Mouse (Mus musculus) hindbrain, embryonic 11.5 days (tissue): ENCODE data around the gene Dynlrb2. TPM values are rescaled to one million over a fixed set of nuclear protein-coding genes. Genes with fewer than 3 reads are reported as not detected.

Experiments used
- ATAC-seq: fragments of 200-750 bp; cut with Nextera tagmentation; 2 replicates; pipeline ENCODE4 v1.8.0; 2017; ENCODE audit warnings: mild to moderate bottlenecking, moderate TSS enrichment, moderate library complexity; ENCODE audit not compliant: low FRiP score
- DNase-seq: peaks from one replicate; pipeline ENCODE4 v3.0.0-alpha.2; 2015; ENCODE audit warnings: low spot score
- H3K27ac ChIP-seq: fragments of 300-500 bp; sonication (generic); 2 replicates; pipeline ENCODE4 v1.5.1; 2014; ENCODE audit warnings: mild to moderate bottlenecking, low read depth, low read length
- H3K27me3 ChIP-seq: fragments of 300-500 bp; sonication (generic); 2 replicates; pipeline ENCODE4 v1.6.1; 2014; ENCODE audit warnings: mild to moderate bottlenecking, low read length, moderate library complexity, mixed read lengths; ENCODE audit not compliant: control insufficient read depth, insufficient read depth
- H3K36me3 ChIP-seq: fragments of 300-500 bp; sonication (generic); 2 replicates; pipeline ENCODE4 v1.6.1; 2014; ENCODE audit warnings: mild to moderate bottlenecking, low read length, moderate library complexity, mixed read lengths; ENCODE audit not compliant: control insufficient read depth, insufficient read depth
- H3K4me1 ChIP-seq: fragments of 300-500 bp; sonication (generic); replicated peaks from 2 replicates; pipeline ENCODE4 v1.6.1; 2014; ENCODE audit warnings: low read length, mixed read lengths; ENCODE audit not compliant: control insufficient read depth, insufficient read depth
- H3K4me2 ChIP-seq: fragments of 300-500 bp; sonication (generic); replicated peaks from 2 replicates; pipeline ENCODE4 v1.6.1; 2014; ENCODE audit warnings: mild to moderate bottlenecking, low read depth, low read length
- H3K4me3 ChIP-seq: fragments of 300-500 bp; sonication (generic); 2 replicates; pipeline ENCODE4 v1.5.1; 2014; ENCODE audit warnings: low read depth, low read length
- H3K9ac ChIP-seq: fragments of 300-500 bp; sonication (generic); 2 replicates; pipeline ENCODE4 v1.6.1; 2014; ENCODE audit warnings: low read depth, low read length
- H3K9me3 ChIP-seq: fragments of 300-500 bp; sonication (generic); 2 replicates; pipeline ENCODE4 v1.6.1; 2016; ENCODE audit warnings: low read length; ENCODE audit not compliant: control insufficient read depth
- WGBS: fragments of 180-500 bp; shearing (Covaris S2); extraction: QIAGEN DNeasy Blood & Tissue Kit; methylation state at CpG from one replicate; pipeline ENCODE4 v1.1.7; 2014; 5-methylcytosine and 5-hydroxymethylcytosine counted together
- polyA plus RNA-seq: library from polyadenylated mRNA; unstranded; fragments of >200 nt; fragmentation: Nextera tagmentation; extraction: Ambion mirVana; gene quantifications from 2 replicates; pipeline ENCODE4 v1.2.1, GENCODE M21; 2014

Gene Dynlrb2
- polyA plus RNA-seq, 1 experiment from 2014 or later, result 19.1 TPM

- Histone ChIP-seq H3K36me3 (no peaks in the 10 kb centered on the region), H3K9me3 (no peaks in the 10 kb centered on the region), H3K9ac (no peak overlapping the region), H3K4me1 (no peaks in the 10 kb centered on the region), H3K4me2 (no peak overlapping the region), H3K27ac (no peak overlapping the region), H3K27me3 (no peaks in the 10 kb centered on the region), H3K4me3 (no peak overlapping the region)
- DNase-seq, result peak; percentile 66
- ATAC-seq, result no peak
- WGBS, result 35% methylated on average over 2 of the region's 2 CpGs
Observed at GRCm38 (mm10) chr8:116484087-116484486, 20.7 kb upstream of the Dynlrb2 start.

- no peak overlapping the region for H3K27ac ChIP-seq
- H3K9ac ChIP-seq, result no peak overlapping the region
- ATAC-seq, result no peak
- no peaks in the 10 kb centered on the region for H3K4me1 ChIP-seq
- H3K4me3 ChIP-seq, result no peak overlapping the region
- no peak overlapping the region for H3K4me2 ChIP-seq
- H3K36me3 ChIP-seq, result no peaks in the 10 kb centered on the region
- H3K9me3 ChIP-seq, result no peaks in the 10 kb centered on the region
- 82% methylated on average over 2 of the region's 2 CpGs for WGBS
- no peak for DNase-seq
- no peaks in the 10 kb centered on the region for H3K27me3 ChIP-seq
Observed at GRCm38 (mm10) chr8:116488546-116488945, 16.2 kb upstream of the Dynlrb2 start.

GRCm38 (mm10) chr8:116500057-116500809, 4.5 kb upstream of the Dynlrb2 start:
- no peak for DNase-seq
- H3K4me3 ChIP-seq, result no peak overlapping the region
- H3K9ac ChIP-seq, result no peak overlapping the region
- no peak overlapping the region for H3K27ac ChIP-seq
- WGBS, result 86% methylated on average over 7 of the region's 7 CpGs
- ATAC-seq, result no peak
- no peaks in the 10 kb centered on the region for H3K4me1 ChIP-seq
- no peaks in the 10 kb centered on the region for H3K36me3 ChIP-seq
- H3K27me3 ChIP-seq, result no peaks in the 10 kb centered on the region
- no peak overlapping the region for H3K4me2 ChIP-seq
- no peaks in the 10 kb centered on the region for H3K9me3 ChIP-seq

- H3K4me2 ChIP-seq, result no peak overlapping the region
- H3K4me3 ChIP-seq, result no peak overlapping the region
- no peak overlapping the region for H3K9ac ChIP-seq
- no peaks in the 10 kb centered on the region for H3K4me1 ChIP-seq
- no peaks in the 10 kb centered on the region for H3K27me3 ChIP-seq
- H3K27ac ChIP-seq, result no peak overlapping the region
- ATAC-seq (no peak), DNase-seq (no peak)
- no peaks in the 10 kb centered on the region for H3K9me3 ChIP-seq
- 86% methylated on average over 5 of the region's 5 CpGs for whole genome bisulfite sequencing
- H3K36me3 ChIP-seq, result no peaks in the 10 kb centered on the region
Observed at GRCm38 (mm10) chr8:116508721-116509120, 3.9 kb downstream of the Dynlrb2 start.

- no peak overlapping the region for H3K27ac ChIP-seq
- no peaks in the 10 kb centered on the region for H3K36me3 ChIP-seq
- H3K4me1 ChIP-seq, result no peaks in the 10 kb centered on the region
- no peak overlapping the region for H3K9ac ChIP-seq
- H3K27me3 ChIP-seq, result no peaks in the 10 kb centered on the region
- WGBS, result 74% methylated on average over 3 of the region's 3 CpGs
- H3K4me3 ChIP-seq, result no peak overlapping the region
- H3K9me3 ChIP-seq, result no peaks in the 10 kb centered on the region
- ATAC-seq, result no peak
- no peak overlapping the region for H3K4me2 ChIP-seq
- no peak for DNase-seq
Observed at GRCm38 (mm10) chr8:116509247-116509646, 4.5 kb downstream of the Dynlrb2 start.

- Histone ChIP-seq H3K9me3 (peaks cover 4% of the 10 kb centered on the region; the same call in 1 of the 2 replicates), H3K4me2 (no peak overlapping the region), H3K36me3 (no peaks in the 10 kb centered on the region), H3K27me3 (no peaks in the 10 kb centered on the region), H3K4me1 (no peaks in the 10 kb centered on the region), H3K9ac (no peak overlapping the region), H3K4me3 (no peak overlapping the region), H3K27ac (no peak overlapping the region)
- DNase-seq (no peak), ATAC-seq (no peak)
- 89% methylated on average over 5 of the region's 5 CpGs for WGBS
Observed at GRCm38 (mm10) chr8:116519676-116520075, 14.9 kb downstream of the Dynlrb2 start.

GRCm38 (mm10) chr8:116521208-116521607, 16.4 kb downstream of the Dynlrb2 start:
- peaks cover 4% of the 10 kb centered on the region; the same call in 1 of the 2 replicates for H3K9me3 ChIP-seq
- H3K4me1 ChIP-seq, result no peaks in the 10 kb centered on the region
- H3K4me3 ChIP-seq, result no peak overlapping the region
- no peaks in the 10 kb centered on the region for H3K36me3 ChIP-seq
- ATAC-seq (no peak), DNase-seq (no peak)
- no peaks in the 10 kb centered on the region for H3K27me3 ChIP-seq
- H3K4me2 ChIP-seq, result no peak overlapping the region
- no peak overlapping the region for H3K27ac ChIP-seq
- WGBS, result 91% methylated on average over 4 of the region's 4 CpGs
- H3K9ac ChIP-seq, result no peak overlapping the region

- Histone ChIP-seq H3K4me3 (no peak overlapping the region), H3K4me2 (no peak overlapping the region), H3K9me3 (peaks cover 4% of the 10 kb centered on the region; the same call in 1 of the 2 replicates), H3K36me3 (no peaks in the 10 kb centered on the region), H3K9ac (no peak overlapping the region), H3K27ac (no peak overlapping the region), H3K27me3 (no peaks in the 10 kb centered on the region), H3K4me1 (no peaks in the 10 kb centered on the region)
- 86% methylated on average over 3 of the region's 3 CpGs for WGBS
- DNase-seq (no peak), ATAC-seq (no peak)
Observed at GRCm38 (mm10) chr8:116521641-116522040, 16.9 kb downstream of the Dynlrb2 start.

- H3K27ac ChIP-seq, result no peak overlapping the region
- H3K36me3 ChIP-seq, result no peaks in the 10 kb centered on the region
- 87% methylated on average over 11 of the region's 11 CpGs for WGBS
- H3K9me3 ChIP-seq, result peaks cover 4% of the 10 kb centered on the region; the same call in 1 of the 2 replicates
- ATAC-seq, result no peak
- no peak for DNase-seq
- no peak overlapping the region for H3K4me3 ChIP-seq
- H3K27me3 ChIP-seq, result no peaks in the 10 kb centered on the region
- H3K9ac ChIP-seq, result no peak overlapping the region
- no peak overlapping the region for H3K4me2 ChIP-seq
- no peaks in the 10 kb centered on the region for H3K4me1 ChIP-seq
Observed at GRCm38 (mm10) chr8:116522104-116522767, 17.5 kb downstream of the Dynlrb2 start.
